Mouse (Mus musculus) CH12.LX (cell line): Measurements from ENCODE around the gene Nefh.

Source experiments
- CHD1 ChIP-seq: IDR thresholded peaks from 2 replicates; pipeline ENCODE4 v1.6.1; 2012; ENCODE audit warnings: low read depth, low read length, improper control_type of control experiment, inconsistent platforms
- CTCF ChIP-seq, 2 experiments: IDR thresholded peaks in 1 of 2; conservative IDR thresholded peaks in 1 of 2; 2 replicates each; pipeline ENCODE4 v1.5.1; 2011 to 2012; ENCODE audit warnings: low read depth in 2 of 2, low read length in 2 of 2, improper control_type of control experiment in 1 of 2, inconsistent platforms in 1 of 2, mild to moderate bottlenecking in 1 of 2, moderate library complexity in 1 of 2
- E2F4 ChIP-seq: IDR thresholded peaks from 2 replicates; pipeline ENCODE4 v1.6.1; 2011; ENCODE audit warnings: low read depth, low read length, improper control_type of control experiment; ENCODE audit not compliant: insufficient replicate concordance
- MAZ ChIP-seq: IDR thresholded peaks from 2 replicates; pipeline ENCODE4 v1.6.1; 2012; ENCODE audit warnings: low read depth, mild to moderate bottlenecking, inconsistent platforms, low read length, improper control_type of control experiment, moderate library complexity
- NRF1 ChIP-seq: IDR thresholded peaks from 2 replicates; pipeline ENCODE4 v1.6.1; 2014; ENCODE audit warnings: low read depth, mild to moderate bottlenecking, inconsistent platforms, low read length, improper control_type of control experiment, moderate library complexity
- POLR2A ChIP-seq: IDR thresholded peaks from 2 replicates; pipeline ENCODE4 v1.6.1; 2011; ENCODE audit warnings: low read depth, mild to moderate bottlenecking, improper control_type of control experiment, low read length
- USF2 ChIP-seq: conservative IDR thresholded peaks from 2 replicates; pipeline ENCODE4 v1.6.1; 2011; ENCODE audit warnings: low read depth, low read length, improper control_type of control experiment
- ZC3H11A ChIP-seq: IDR thresholded peaks from 2 replicates; pipeline ENCODE4 v1.6.1; 2012; ENCODE audit warnings: low read depth, mild to moderate bottlenecking, inconsistent platforms, low read length, improper control_type of control experiment
- ZMIZ1 ChIP-seq: IDR thresholded peaks from 2 replicates; pipeline ENCODE4 v1.6.1; 2012; ENCODE audit warnings: low read depth, mild to moderate bottlenecking, inconsistent platforms, low read length, improper control_type of control experiment
- ZNF384 ChIP-seq: IDR thresholded peaks from 2 replicates; pipeline ENCODE4 v1.6.1; 2012; ENCODE audit warnings: low read depth, low read length, improper control_type of control experiment, inconsistent platforms

GRCm38 (mm10) chr11:4947813-4948174, at the start of gene Nefh:
- no peak for TF ChIP-seq MAZ
- TF ChIP-seq CTCF (conservative IDR thresholded peaks at IDR 0.05 in 1 of 2, IDR thresholded peaks at IDR 0.05 in 1 of 2; ENCODE audit: low read depth in 2 of 2, low read length in 2 of 2), result no peak
- TF ChIP-seq ZMIZ1, result no peak
- no peak for TF ChIP-seq ZNF384
- TF ChIP-seq NRF1, result no peak
- no peak for TF ChIP-seq POLR2A
- no peak for TF ChIP-seq E2F4
- TF ChIP-seq CHD1, result no peak
- no peak for TF ChIP-seq USF2
- no peak for TF ChIP-seq ZC3H11A
